Mouse (Mus musculus) lung, postnatal 0 days (tissue): ENCODE data around the gene Letmd1. TPM values are rescaled to one million over a fixed set of nuclear protein-coding genes. Genes with fewer than 3 reads are reported as not detected.

ENCODE experiments used
- ATAC-seq: fragments of 200-750 bp; cut with Nextera tagmentation; 2 replicates; pipeline ENCODE4 v1.8.0; 2017; ENCODE audit warnings: moderate library complexity
- DNase-seq: peaks from one replicate; pipeline ENCODE4 v3.0.0-alpha.2; 2016; ENCODE audit warnings: low spot score
- H3K27ac ChIP-seq: fragments of 300-500 bp; sonication (generic); 2 replicates; pipeline ENCODE4 v1.5.1; 2014; ENCODE audit warnings: antibody characterized with exemption, mild to moderate bottlenecking, low read length, mixed read lengths
- H3K27me3 ChIP-seq: fragments of 300-500 bp; sonication (generic); replicated peaks from 2 replicates; pipeline ENCODE4 v1.6.1; 2014; ENCODE audit warnings: low read length, mixed read lengths; ENCODE audit not compliant: insufficient read depth
- H3K36me3 ChIP-seq: fragments of 300-500 bp; sonication (generic); 2 replicates; pipeline ENCODE4 v1.6.1; 2014; ENCODE audit warnings: low read length, mixed read lengths; ENCODE audit not compliant: insufficient read depth
- H3K4me1 ChIP-seq: fragments of 300-500 bp; sonication (generic); 2 replicates; pipeline ENCODE4 v1.6.1; 2014; ENCODE audit warnings: antibody characterized with exemption, low read depth, low read length, mixed read lengths; ENCODE audit not compliant: insufficient read depth
- H3K4me2 ChIP-seq: fragments of 300-500 bp; sonication (generic); replicated peaks from 2 replicates; pipeline ENCODE4 v1.6.1; 2014; ENCODE audit warnings: low read depth, mild to moderate bottlenecking, low read length, moderate library complexity, mixed read lengths
- H3K4me3 ChIP-seq: fragments of 300-500 bp; sonication (generic); 2 replicates; pipeline ENCODE4 v1.5.1; 2014; ENCODE audit warnings: low read depth, low read length
- H3K9ac ChIP-seq: fragments of 300-500 bp; sonication (generic); replicated peaks from 2 replicates; pipeline ENCODE4 v1.6.1; 2014; ENCODE audit warnings: low read depth, mild to moderate bottlenecking
- H3K9me3 ChIP-seq: fragments of 300-500 bp; sonication (generic); 2 replicates; pipeline ENCODE4 v1.6.1; 2016; ENCODE audit warnings: low read length, mixed read lengths
- CTCF ChIP-seq: IDR thresholded peaks from 2 replicates; pipeline ENCODE4 v1.5.1; 2016; ENCODE audit warnings: antibody characterized with exemption, mild to moderate bottlenecking
- EP300 ChIP-seq: IDR thresholded peaks from 2 replicates; pipeline ENCODE4 v1.6.1; 2016; ENCODE audit warnings: antibody characterized with exemption, mild to moderate bottlenecking, control low read depth
- WGBS: fragments of 180-500 bp; shearing (Covaris S2); extraction: QIAGEN DNeasy Blood & Tissue Kit; methylation state at CpG from one replicate; pipeline ENCODE4 v1.1.7; 2014; 5-methylcytosine and 5-hydroxymethylcytosine counted together
- polyA plus RNA-seq: library from polyadenylated mRNA; unstranded; fragments of >200 nt; fragmentation: Nextera tagmentation; extraction: Ambion mirVana; gene quantifications from 2 replicates; pipeline ENCODE4 v1.2.1, GENCODE M21; 2015

Gene Letmd1
- polyA plus RNA-seq, 1 experiment from 2014 or later = 13.2 TPM

- no peak overlapping the region for H3K27ac ChIP-seq
- TF ChIP-seq CTCF (peak; percentile 73), EP300 (no peak)
- H3K36me3 ChIP-seq = no peaks in the 10 kb centered on the region
- DNase-seq = peak; percentile 73
- H3K4me1 ChIP-seq = no peaks in the 10 kb centered on the region
- 40% methylated on average over 10 of the region's 10 CpGs for WGBS
- H3K9ac ChIP-seq = no peak overlapping the region
- H3K27me3 ChIP-seq = no peaks in the 10 kb centered on the region
- no peak overlapping the region for H3K4me2 ChIP-seq
- no peaks in the 10 kb centered on the region for H3K9me3 ChIP-seq
- H3K4me3 ChIP-seq = no peak overlapping the region
- peak; percentile 25; the same call in 1 of the 2 replicates for ATAC-seq
Observed at GRCm38 (mm10) chr15:100458055-100458454, 10.8 kb upstream of the Letmd1 start.

DNA sequence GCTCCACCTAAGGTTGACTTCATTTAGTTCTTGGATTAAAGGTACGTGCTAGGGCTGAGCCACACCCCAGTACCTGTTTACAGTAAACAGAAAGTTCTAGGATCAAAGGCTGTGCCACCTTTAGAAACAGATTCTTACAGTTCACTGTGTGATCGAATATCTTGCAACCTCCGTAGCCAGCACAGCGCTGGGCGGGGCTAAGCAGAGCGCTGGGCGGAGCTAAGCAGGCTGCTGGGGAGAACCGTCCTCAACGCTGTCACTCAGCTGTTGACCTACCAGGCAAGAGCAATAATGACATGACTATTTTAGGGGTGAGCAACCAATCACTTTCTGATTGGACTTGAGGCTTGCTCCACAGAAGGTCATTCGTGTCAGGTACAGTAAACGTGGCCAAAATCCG, 7.9 kb upstream of the Letmd1 start:
- 8% methylated on average over 12 of the region's 12 CpGs for WGBS
- peak overlapping the region; percentile 25; the same call in 1 of the 2 replicates for H3K4me2 ChIP-seq
- H3K4me3 ChIP-seq = no peak overlapping the region
- no peak overlapping the region for H3K9ac ChIP-seq
- H3K4me1 ChIP-seq = no peaks in the 10 kb centered on the region
- ATAC-seq = peak; percentile 60
- no peak for TF ChIP-seq CTCF
- no peak for TF ChIP-seq EP300
- DNase-seq = peak; percentile 62
- H3K27ac ChIP-seq = no peak overlapping the region
- no peaks in the 10 kb centered on the region for H3K27me3 ChIP-seq
- H3K9me3 ChIP-seq = no peaks in the 10 kb centered on the region
- no peaks in the 10 kb centered on the region for H3K36me3 ChIP-seq

- Histone ChIP-seq H3K9me3 (no peaks in the 10 kb centered on the region), H3K9ac (no peak overlapping the region), H3K4me1 (no peaks in the 10 kb centered on the region), H3K4me2 (no peak overlapping the region), H3K4me3 (no peak overlapping the region), H3K36me3 (no peaks in the 10 kb centered on the region), H3K27me3 (no peaks in the 10 kb centered on the region), H3K27ac (no peak overlapping the region)
- 65% methylated on average over 9 of the region's 9 CpGs for WGBS
- TF ChIP-seq EP300 (no peak), CTCF (no peak)
- no peak for DNase-seq
- ATAC-seq = no peak
Observed at GRCm38 (mm10) chr15:100461646-100462045, 7.2 kb upstream of the Letmd1 start.

DNA sequence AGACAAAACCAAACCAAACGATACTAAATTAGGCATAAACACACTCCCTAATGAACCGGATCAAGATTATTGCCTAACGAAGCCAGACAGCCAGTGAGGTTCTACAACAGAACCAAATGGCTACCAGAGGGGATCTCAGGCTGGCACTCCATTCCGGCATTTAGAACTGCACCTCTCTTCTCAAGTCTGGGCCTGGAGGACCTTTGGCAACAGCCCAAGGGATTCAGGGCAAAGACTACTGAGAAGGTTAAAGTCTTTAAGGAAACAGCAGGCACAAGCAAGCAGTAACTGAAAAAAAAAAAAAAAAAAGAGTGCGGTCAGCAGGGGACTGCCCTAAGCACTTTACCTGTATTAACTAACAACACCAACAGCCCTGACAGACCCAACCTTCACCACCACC, 6.7 kb upstream of the Letmd1 start:
- WGBS = 80% methylated on average over 5 of the region's 5 CpGs
- Histone ChIP-seq H3K4me1 (no peaks in the 10 kb centered on the region), H3K9me3 (no peaks in the 10 kb centered on the region), H3K9ac (no peak overlapping the region), H3K4me3 (no peak overlapping the region), H3K27me3 (no peaks in the 10 kb centered on the region), H3K4me2 (no peak overlapping the region), H3K36me3 (no peaks in the 10 kb centered on the region), H3K27ac (no peak overlapping the region)
- no peak for DNase-seq
- TF ChIP-seq CTCF (no peak), EP300 (no peak)
- no peak for ATAC-seq

GRCm38 (mm10) chr15:100463712-100464111, 5.1 kb upstream of the Letmd1 start:
- no peak overlapping the region for H3K27ac ChIP-seq
- no peaks in the 10 kb centered on the region for H3K9me3 ChIP-seq
- H3K27me3 ChIP-seq = no peaks in the 10 kb centered on the region
- 22% methylated on average over 6 of the region's 6 CpGs for WGBS
- H3K4me3 ChIP-seq = no peak overlapping the region
- TF ChIP-seq EP300 (no peak), CTCF (peak; percentile 76)
- H3K9ac ChIP-seq = no peak overlapping the region
- no peaks in the 10 kb centered on the region; the same call in 1 of the 2 replicates for H3K4me1 ChIP-seq
- H3K4me2 ChIP-seq = no peak overlapping the region
- DNase-seq (peak; percentile 78), ATAC-seq (0 out of 2 replicates have a peak, but pooled peaks have one; percentile 22)
- no peaks in the 10 kb centered on the region for H3K36me3 ChIP-seq

DNA sequence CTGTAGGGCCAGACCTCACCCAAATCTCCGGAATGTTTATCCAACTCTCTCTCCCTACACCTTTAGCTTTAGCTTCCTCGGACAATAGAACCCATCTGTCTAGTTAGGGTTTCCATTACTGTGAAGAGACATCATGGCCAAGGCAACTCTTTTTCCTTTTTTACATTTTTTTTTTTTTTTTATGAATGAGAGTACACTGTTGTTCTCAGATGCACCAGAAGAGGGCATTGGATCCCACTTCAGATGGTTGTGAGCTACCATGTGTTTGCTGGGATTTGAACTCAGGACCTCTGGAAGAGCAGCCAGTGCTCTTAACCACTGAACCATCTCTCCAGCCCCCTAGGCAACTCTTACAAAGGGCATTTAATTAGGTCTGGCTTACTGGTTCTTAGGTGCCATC, 3.4 kb upstream of the Letmd1 start:
- H3K27ac ChIP-seq = no peak overlapping the region
- WGBS = 73% methylated on average over 2 of the region's 2 CpGs
- peaks cover 8% of the 10 kb centered on the region; the same call in 1 of the 2 replicates for H3K4me1 ChIP-seq
- DNase-seq = no peak
- no peak for ATAC-seq
- H3K9me3 ChIP-seq = no peaks in the 10 kb centered on the region
- no peaks in the 10 kb centered on the region for H3K27me3 ChIP-seq
- no peak overlapping the region for H3K4me3 ChIP-seq
- H3K36me3 ChIP-seq = no peaks in the 10 kb centered on the region
- no peak; the same call in 1 of the 2 replicates for TF ChIP-seq CTCF
- no peak for TF ChIP-seq EP300
- no peak overlapping the region for H3K4me2 ChIP-seq
- H3K9ac ChIP-seq = no peak overlapping the region

DNA sequence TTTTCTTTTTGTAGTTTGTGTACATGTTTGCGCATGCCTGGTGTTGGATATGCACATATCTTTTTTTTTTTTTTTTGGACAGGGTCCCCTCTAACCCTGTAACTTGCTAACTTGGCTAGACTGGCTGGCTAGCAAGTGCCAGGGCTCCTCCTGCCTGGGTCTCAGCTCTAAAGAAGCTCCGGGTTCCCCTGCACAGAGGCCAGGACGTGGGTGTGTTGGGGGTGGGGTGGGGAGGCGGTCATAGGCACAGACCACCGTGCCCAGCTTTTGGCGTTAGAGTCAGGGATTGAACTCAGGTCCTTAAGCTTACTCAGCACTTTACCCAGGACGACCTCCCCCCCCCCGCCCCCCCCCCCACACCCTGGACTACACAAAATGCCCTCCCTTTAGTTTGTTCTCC, 1.1 kb upstream of the Letmd1 start:
- H3K9me3 ChIP-seq = no peaks in the 10 kb centered on the region
- no peaks in the 10 kb centered on the region for H3K27me3 ChIP-seq
- TF ChIP-seq CTCF (no peak), EP300 (no peak)
- H3K9ac ChIP-seq = no peak overlapping the region
- ATAC-seq = no peak
- H3K4me2 ChIP-seq = no peak overlapping the region
- DNase-seq = no peak
- H3K4me1 ChIP-seq = peaks cover 8% of the 10 kb centered on the region; the same call in 1 of the 2 replicates
- 40% methylated on average over 8 of the region's 8 CpGs for WGBS
- H3K36me3 ChIP-seq = no peaks in the 10 kb centered on the region
- no peak overlapping the region for H3K27ac ChIP-seq
- H3K4me3 ChIP-seq = no peak overlapping the region
